Mouse (Mus musculus): ENCODE data around the gene Gm6096.

DNA sequence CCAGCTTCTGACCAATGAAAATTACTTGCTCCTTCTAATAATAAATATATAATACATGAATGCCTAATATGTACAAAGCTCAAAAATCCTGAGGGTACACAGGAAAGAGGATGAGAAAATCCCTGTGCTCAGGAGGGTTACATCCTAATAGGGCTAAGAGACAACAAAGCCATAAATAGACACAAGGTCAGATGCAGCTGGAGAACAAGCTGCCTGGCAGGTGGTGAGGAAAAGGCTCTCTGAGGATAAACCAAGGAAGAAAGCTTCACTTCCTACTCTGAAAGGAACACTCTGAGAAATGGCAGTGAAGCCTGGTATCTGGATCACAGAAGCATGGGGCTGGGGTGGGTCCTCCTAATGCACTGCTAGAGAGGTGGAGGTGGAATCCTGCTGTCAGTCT is 15.6 kb downstream of the Gm6096 start:
- TF ChIP-seq POLR2A (IDR thresholded peaks at IDR 0.05; ENCODE audit: insufficient read length, low read depth) (no peak), E2F4 (IDR thresholded peaks at IDR 0.05; ENCODE audit: insufficient read depth) (no peak), USF1 (IDR thresholded peaks at IDR 0.05; ENCODE audit: low read depth) (no peak), MAX (IDR thresholded peaks at IDR 0.05; ENCODE audit: low read depth) (no peak)
